Mouse (Mus musculus): ENCODE measurements around the gene Olfr1466.

The Olfr1466 gene

DNA sequence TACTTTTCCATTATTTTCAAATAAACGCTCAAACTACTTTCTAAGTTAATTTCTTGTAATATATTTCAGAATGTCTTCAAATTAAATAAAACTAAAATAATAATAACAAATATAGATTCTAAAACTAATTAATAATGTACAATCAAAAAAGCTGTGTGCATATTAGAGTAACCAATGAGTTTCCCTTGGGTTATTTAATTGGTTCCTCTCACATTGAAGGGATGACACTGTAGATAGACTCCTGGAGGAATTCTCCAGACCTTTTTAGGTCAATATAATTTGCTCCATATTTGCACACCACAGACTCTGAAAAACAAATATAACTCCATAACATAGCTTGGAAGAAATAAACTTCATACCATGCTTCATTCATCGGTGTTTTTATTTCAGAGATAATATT, at the start of gene Olfr1466:
Olfr1466 (plus strand) TSS at position 301 of the 400 bp plus-strand sequence.
- no peak for DNase-seq (ENCODE audit: low spot score)

DNA sequence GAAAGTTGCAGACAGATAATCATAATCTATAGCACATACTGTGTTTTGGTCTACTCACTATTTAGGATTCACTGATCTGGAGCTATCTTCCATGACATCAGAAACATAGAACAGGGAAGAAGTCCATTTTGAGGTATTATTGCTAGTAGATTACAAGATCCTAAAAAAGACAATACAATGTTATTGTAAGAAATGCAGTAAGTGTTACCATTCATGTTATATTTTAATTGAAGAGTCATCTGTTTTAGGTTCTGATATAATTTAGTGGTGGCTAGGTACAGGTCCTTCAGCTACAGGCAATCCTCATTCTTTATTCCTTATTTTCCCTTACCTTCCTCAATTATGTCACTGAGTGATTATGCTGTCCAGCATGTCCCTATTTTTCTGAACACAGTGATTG, 23.2 kb upstream of the Olfr1466 start, which contains the start of gene Olfr1465:
Olfr1465 (minus strand) TSS at position 101 of the 400 bp plus-strand sequence.
- no peak for DNase-seq (ENCODE audit: low spot score)

DNA sequence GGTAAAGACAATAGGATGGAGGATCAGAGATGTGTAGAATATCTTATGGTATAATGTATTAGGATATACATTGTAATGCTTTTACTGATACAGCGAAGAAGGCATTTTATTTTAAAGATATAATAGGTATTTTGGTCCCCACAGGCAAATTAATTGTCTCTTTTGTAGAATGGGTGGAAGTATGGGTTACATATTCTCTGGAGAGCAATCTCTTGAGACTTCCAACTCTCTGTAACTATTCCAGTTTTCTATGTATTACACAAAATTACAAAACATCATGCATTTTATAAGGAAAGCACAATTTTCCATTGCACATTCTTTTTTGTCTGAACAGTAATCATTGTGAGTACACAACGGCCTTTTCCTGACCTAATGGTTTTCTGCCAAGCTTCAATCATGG, 23.3 kb downstream of the Olfr1466 start, which contains the start of gene Olfr1467:
Olfr1467 (plus strand) TSS at position 301 of the 400 bp plus-strand sequence.
- no peak for DNase-seq (ENCODE audit: low spot score)

Data from embryo, embryonic 10.5 days (tissue).